Mouse (Mus musculus): Measurements from ENCODE around the gene Ankrd9. TPM values are rescaled to one million over a fixed set of nuclear protein-coding genes. Genes with fewer than 3 reads are reported as not detected.

Gene Ankrd9
- 15.4 and 18.0 TPM in 2 replicates for polyA plus RNA-seq (2015; fragmentation: Nextera tagmentation; extraction: Ambion mirVana)

GRCm38 (mm10) chr12:110978607-110979406 is at the start of gene Ankrd9:
Gene Ankrd9 (minus strand): TSS chr12:110979040.
- under 1% methylated on average over 64 of the region's 90 CpGs for WGBS
- Histone ChIP-seq H3K36me3 (peaks cover 23% of the 10 kb centered on the region), H3K4me2 (peak within 1 kb of the TSS; percentile 92), H3K27ac (peak within 1 kb of the TSS; percentile 95), H3K9me3 (replicated peaks) (no peaks in the 10 kb centered on the region), H3K9ac (peak within 1 kb of the TSS; percentile 84), H3K27me3 (0 out of 2 replicates have a peak, but pooled peaks cover 3% of the 10 kb centered on the region), H3K4me3 (peak within 1 kb of the TSS; percentile 89), H3K4me1 (replicated peaks) (peaks cover 30% of the 10 kb centered on the region)
- peak; percentile 95 for ATAC-seq (replicated peaks; ENCODE audit: insufficient number of reproducible peaks, insufficient read depth, low FRiP score, low read depth)

- no peak overlapping the region for H3K9ac ChIP-seq
- no peak overlapping the region for H3K27ac ChIP-seq
- H3K4me1 ChIP-seq (replicated peaks): no peaks in the 10 kb centered on the region
- 57% methylated on average over 3 of the region's 3 CpGs for WGBS
- H3K27me3 ChIP-seq: no peaks in the 10 kb centered on the region
- H3K4me3 ChIP-seq: no peak overlapping the region
- H3K36me3 ChIP-seq: no peaks in the 10 kb centered on the region
- no peaks in the 10 kb centered on the region for H3K9me3 ChIP-seq (replicated peaks)
- ATAC-seq (replicated peaks; ENCODE audit: insufficient number of reproducible peaks, insufficient read depth, low FRiP score, low read depth): no peak
- H3K4me2 ChIP-seq: no peak overlapping the region
These were observed 42.7 kb upstream of the Ankrd9 start for GRCm38 (mm10) chr12:111021577-111021976.

GRCm38 (mm10) chr12:111021138-111021537 is 42.3 kb upstream of the Ankrd9 start:
- Histone ChIP-seq H3K4me2 (no peak overlapping the region), H3K4me1 (replicated peaks) (no peaks in the 10 kb centered on the region), H3K4me3 (no peak overlapping the region), H3K36me3 (no peaks in the 10 kb centered on the region), H3K9me3 (replicated peaks) (no peaks in the 10 kb centered on the region), H3K9ac (no peak overlapping the region), H3K27ac (no peak overlapping the region), H3K27me3 (no peaks in the 10 kb centered on the region)
- 25% methylated on average over 1 of the region's 1 CpGs for WGBS
- ATAC-seq (replicated peaks; ENCODE audit: insufficient number of reproducible peaks, insufficient read depth, low FRiP score, low read depth): no peak

- Histone ChIP-seq H3K4me2 (no peak overlapping the region), H3K9me3 (replicated peaks) (no peaks in the 10 kb centered on the region), H3K4me3 (no peak overlapping the region), H3K36me3 (no peaks in the 10 kb centered on the region), H3K27me3 (no peaks in the 10 kb centered on the region), H3K4me1 (replicated peaks) (peaks cover 8% of the 10 kb centered on the region), H3K9ac (no peak overlapping the region), H3K27ac (no peak overlapping the region)
- 87% methylated on average over 2 of the region's 2 CpGs for WGBS
- ATAC-seq (replicated peaks; ENCODE audit: insufficient number of reproducible peaks, insufficient read depth, low FRiP score, low read depth): no peak
These were observed 40.2 kb upstream of the Ankrd9 start for GRCm38 (mm10) chr12:111019086-111019485.

GRCm38 (mm10) chr12:111018068-111018467 is 39.2 kb upstream of the Ankrd9 start:
- Histone ChIP-seq H3K9ac (no peak overlapping the region), H3K36me3 (no peaks in the 10 kb centered on the region), H3K27me3 (no peaks in the 10 kb centered on the region), H3K27ac (no peak overlapping the region), H3K9me3 (replicated peaks) (no peaks in the 10 kb centered on the region), H3K4me1 (replicated peaks) (peaks cover 8% of the 10 kb centered on the region), H3K4me3 (no peak overlapping the region), H3K4me2 (no peak overlapping the region)
- no peak for ATAC-seq (replicated peaks; ENCODE audit: insufficient number of reproducible peaks, insufficient read depth, low FRiP score, low read depth)
- whole genome bisulfite sequencing: 91% methylated on average over 11 of the region's 11 CpGs

- Histone ChIP-seq H3K9me3 (replicated peaks) (0 out of 2 replicates have a peak, but pooled peaks cover 4% of the 10 kb centered on the region), H3K27me3 (no peaks in the 10 kb centered on the region), H3K4me2 (no peak overlapping the region), H3K9ac (no peak overlapping the region), H3K36me3 (no peaks in the 10 kb centered on the region), H3K4me3 (no peak overlapping the region), H3K4me1 (replicated peaks) (peaks cover 8% of the 10 kb centered on the region), H3K27ac (no peak overlapping the region)
- ATAC-seq (replicated peaks; ENCODE audit: insufficient number of reproducible peaks, insufficient read depth, low FRiP score, low read depth): no peak
- WGBS: 76% methylated on average over 3 of the region's 3 CpGs
These were observed 38.0 kb upstream of the Ankrd9 start for GRCm38 (mm10) chr12:111016807-111017206.

GRCm38 (mm10) chr12:111009615-111010257 is 30.9 kb upstream of the Ankrd9 start:
- H3K9ac ChIP-seq: no peak overlapping the region
- ATAC-seq (replicated peaks; ENCODE audit: insufficient number of reproducible peaks, insufficient read depth, low FRiP score, low read depth): no peak
- peak overlapping the region; percentile 40 for H3K27ac ChIP-seq
- H3K9me3 ChIP-seq (replicated peaks): 0 out of 2 replicates have a peak, but pooled peaks cover 4% of the 10 kb centered on the region
- H3K4me1 ChIP-seq (replicated peaks): peaks cover 47% of the 10 kb centered on the region
- WGBS: 28% methylated on average over 6 of the region's 6 CpGs
- no peaks in the 10 kb centered on the region for H3K36me3 ChIP-seq
- no peaks in the 10 kb centered on the region for H3K27me3 ChIP-seq
- H3K4me3 ChIP-seq: no peak overlapping the region
- no peak overlapping the region for H3K4me2 ChIP-seq

GRCm38 (mm10) chr12:111008500-111009490 is 30.0 kb upstream of the Ankrd9 start:
- no peaks in the 10 kb centered on the region for H3K36me3 ChIP-seq
- 39% methylated on average over 11 of the region's 11 CpGs for WGBS
- no peak overlapping the region for H3K4me3 ChIP-seq
- 0 out of 2 replicates have a peak, but pooled peaks cover 4% of the 10 kb centered on the region for H3K9me3 ChIP-seq (replicated peaks)
- no peaks in the 10 kb centered on the region for H3K27me3 ChIP-seq
- peak overlapping the region; percentile 68 for H3K27ac ChIP-seq
- H3K4me1 ChIP-seq (replicated peaks): peaks cover 47% of the 10 kb centered on the region
- H3K4me2 ChIP-seq: no peak overlapping the region
- no peak for ATAC-seq (replicated peaks; ENCODE audit: insufficient number of reproducible peaks, insufficient read depth, low FRiP score, low read depth)
- no peak overlapping the region for H3K9ac ChIP-seq

- Histone ChIP-seq H3K9ac (no peak overlapping the region), H3K4me1 (replicated peaks) (peaks cover 47% of the 10 kb centered on the region), H3K9me3 (replicated peaks) (no peaks in the 10 kb centered on the region), H3K36me3 (no peaks in the 10 kb centered on the region), H3K4me2 (no peak overlapping the region), H3K27me3 (no peaks in the 10 kb centered on the region), H3K4me3 (no peak overlapping the region), H3K27ac (peak overlapping the region; percentile 68)
- ATAC-seq (replicated peaks; ENCODE audit: insufficient number of reproducible peaks, insufficient read depth, low FRiP score, low read depth): peak; percentile 61; the same call in 1 of the 2 replicates
- WGBS: 46% methylated on average over 14 of the region's 14 CpGs
These were observed 28.6 kb upstream of the Ankrd9 start for GRCm38 (mm10) chr12:111007134-111008103.

- Histone ChIP-seq H3K4me1 (replicated peaks) (peaks cover 47% of the 10 kb centered on the region), H3K9me3 (replicated peaks) (no peaks in the 10 kb centered on the region), H3K9ac (no peak overlapping the region), H3K4me2 (no peak overlapping the region), H3K27me3 (no peaks in the 10 kb centered on the region), H3K36me3 (no peaks in the 10 kb centered on the region), H3K4me3 (no peak overlapping the region), H3K27ac (peak overlapping the region; percentile 68; the same call in 1 of the 2 replicates)
- 54% methylated on average over 5 of the region's 5 CpGs for WGBS
- ATAC-seq (replicated peaks; ENCODE audit: insufficient number of reproducible peaks, insufficient read depth, low FRiP score, low read depth): 0 out of 2 replicates have a peak, but pooled peaks have one; percentile 16
These were observed 27.5 kb upstream of the Ankrd9 start for GRCm38 (mm10) chr12:111006339-111006738.

Measured in heart, embryonic 15.5 days (tissue).